Mouse (Mus musculus): ENCODE data around the gene Fbxo11. TPM values are rescaled to one million over a fixed set of nuclear protein-coding genes. Genes with fewer than 3 reads are reported as not detected.
A peak's percentile ranks its signal among the peaks of the same experiment; 100 is the strongest.
"Not testable (repeated sequence)": the region's sequence is repeated elsewhere in the genome, so short reads cannot be mapped to it uniquely, and the experiment has no call there.

The Fbxo11 gene
- total RNA-seq, 1 experiment from 2014 or later: 65.5 TPM

DNA sequence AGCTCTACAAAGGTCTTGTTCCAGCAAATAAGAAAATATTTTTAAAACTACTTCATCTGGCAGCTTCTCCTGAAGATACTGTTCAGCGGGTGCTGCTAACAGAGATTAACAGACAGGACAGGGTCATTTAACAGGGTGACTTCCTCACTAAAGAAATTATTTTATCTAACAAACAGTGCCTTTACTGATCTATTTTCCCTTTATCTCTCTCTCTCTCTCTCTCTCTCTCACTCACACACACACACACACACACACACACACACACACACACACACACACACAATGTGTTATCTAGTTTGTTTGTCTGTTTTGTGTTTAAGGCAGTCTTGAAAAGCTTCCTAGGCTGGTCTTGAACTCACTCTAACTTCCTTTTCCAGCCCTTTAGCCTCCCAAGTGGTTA, 50.6 kb downstream of the Fbxo11 start:
- DNase-seq: no peak

- no peak for DNase-seq
Observed at GRCm38 (mm10) chr17:88006956-88007355, 58.1 kb downstream of the Fbxo11 start.

DNA sequence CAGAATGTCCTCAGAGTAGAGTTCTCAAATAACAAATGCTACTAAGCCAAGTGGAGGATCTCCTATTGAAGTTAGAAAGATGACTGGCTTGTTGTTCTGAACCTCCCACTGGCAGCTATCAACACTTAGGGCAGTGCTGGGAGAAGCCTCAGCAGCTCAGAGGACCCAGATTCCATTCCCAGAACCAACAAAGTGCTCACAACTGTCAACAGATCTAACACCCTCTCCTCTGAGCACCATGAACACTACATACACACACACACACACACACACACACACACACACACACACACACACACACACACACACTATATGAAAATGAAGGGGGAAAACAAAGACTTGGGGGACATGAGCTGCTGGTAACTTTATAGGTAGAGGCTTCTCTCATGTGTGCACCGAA, 60.2 kb downstream of the Fbxo11 start:
- DNase-seq: no peak

DNA sequence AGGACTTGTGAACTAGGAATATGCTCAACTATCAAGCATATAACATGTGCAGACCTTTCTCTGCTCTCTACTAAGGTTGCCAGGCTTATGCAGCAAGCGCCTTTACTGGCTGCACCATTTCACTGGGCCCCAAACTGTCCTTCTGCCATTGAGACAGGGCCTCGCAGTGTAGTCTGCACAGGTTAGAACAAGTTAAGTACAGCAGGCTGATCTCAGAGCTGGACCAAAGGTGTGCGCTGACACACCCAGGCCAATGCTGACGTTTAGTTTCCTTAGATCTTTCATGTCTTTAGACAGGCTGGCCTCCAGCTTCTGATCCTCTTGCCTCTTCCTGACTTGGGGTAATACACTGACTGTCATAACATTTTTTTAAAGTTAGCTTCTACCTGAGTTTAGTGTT, 67.3 kb downstream of the Fbxo11 start:
- DNase-seq: no peak

- DNase-seq: no peak
Observed at GRCm38 (mm10) chr17:87993338-87993737, 71.8 kb downstream of the Fbxo11 start.

DNA sequence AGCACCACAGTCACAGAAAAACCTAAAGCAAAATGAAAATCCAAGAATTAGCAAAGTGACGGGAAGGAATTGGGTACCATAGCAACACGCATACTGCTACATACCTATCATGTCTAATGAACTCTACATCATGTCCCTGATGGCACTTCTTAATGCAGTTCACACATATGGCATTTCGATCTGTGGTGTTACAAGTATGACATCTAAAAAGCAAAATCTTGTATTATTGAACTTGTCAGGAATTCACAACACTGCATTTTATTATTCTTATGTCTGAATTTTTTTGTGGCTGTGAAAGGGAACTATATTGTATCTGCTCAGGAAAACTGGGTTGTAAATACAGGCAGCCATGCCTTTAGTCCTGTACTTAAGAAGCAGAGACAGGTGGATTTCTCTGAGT, 72.9 kb downstream of the Fbxo11 start:
- DNase-seq: no peak

GRCm38 (mm10) chr17:87987507-87987906, 77.6 kb downstream of the Fbxo11 start:
- no peak for DNase-seq

- no peak for DNase-seq
Observed at GRCm38 (mm10) chr17:87985916-87986315, 79.2 kb downstream of the Fbxo11 start.

- no peak for DNase-seq
Observed at GRCm38 (mm10) chr17:87984440-87985214, 80.5 kb downstream of the Fbxo11 start.

GRCm38 (mm10) chr17:87983313-87983712, 81.8 kb downstream of the Fbxo11 start:
- DNase-seq: no peak

DNA sequence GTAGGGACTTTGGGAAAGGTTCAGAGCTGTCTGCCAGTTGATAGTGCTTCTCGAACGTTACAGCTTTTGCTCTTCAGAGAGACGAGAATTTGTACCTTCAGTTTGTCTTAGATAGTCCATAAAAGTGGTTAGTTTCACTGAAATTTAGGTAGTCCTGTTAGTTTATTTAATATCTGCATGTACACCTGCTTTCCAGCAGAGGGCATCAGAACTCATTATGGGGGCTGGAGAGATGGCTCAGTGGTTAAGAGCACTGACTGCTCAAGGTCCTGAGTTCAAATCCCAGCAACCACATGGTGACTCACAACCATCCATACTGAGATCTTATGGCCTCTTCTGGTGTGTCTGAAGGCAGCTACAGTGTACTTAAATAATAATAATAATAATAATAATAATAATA, 83.0 kb downstream of the Fbxo11 start:
- DNase-seq: no peak

- not testable (repeated sequence) for DNase-seq
Observed at GRCm38 (mm10) chr17:87979696-87980095, 85.4 kb downstream of the Fbxo11 start.

DNA sequence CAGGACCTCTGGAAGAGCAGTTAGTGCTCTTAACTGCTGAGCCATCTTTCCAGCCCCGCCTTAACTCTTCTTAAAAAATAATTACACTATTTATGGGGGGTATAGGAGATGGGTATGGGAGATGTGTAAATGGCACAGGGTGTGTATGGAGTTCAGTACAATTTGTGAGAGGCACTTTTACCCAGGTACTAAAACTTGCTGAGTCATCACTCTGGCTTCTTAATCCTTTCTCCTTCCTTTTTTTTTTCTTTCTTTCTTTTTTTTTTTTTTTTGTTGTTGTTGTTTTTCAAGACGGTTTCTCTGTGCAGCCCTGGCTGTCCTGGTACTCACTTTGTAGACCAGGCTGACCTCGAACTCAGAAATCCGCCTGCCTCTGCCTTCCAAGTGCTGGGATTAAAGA, 88.2 kb downstream of the Fbxo11 start:
- not testable (repeated sequence) for DNase-seq

GRCm38 (mm10) chr17:87976154-87976806, 88.8 kb downstream of the Fbxo11 start:
- no peak for DNase-seq

GRCm38 (mm10) chr17:87975229-87975853, 89.8 kb downstream of the Fbxo11 start:
- DNase-seq: peak; percentile 63

- DNase-seq: peak; percentile 90
Observed at GRCm38 (mm10) chr17:87974629-87975228, 90.4 kb downstream of the Fbxo11 start, which contains the start of gene Msh6. Gene Msh6, plus strand, starts transcription at chr17:87975062.

- no peak for DNase-seq
Observed at GRCm38 (mm10) chr17:87973261-87974167, 91.6 kb downstream of the Fbxo11 start.

- DNase-seq: no peak
Observed at GRCm38 (mm10) chr17:87972856-87973255, 92.2 kb downstream of the Fbxo11 start.

GRCm38 (mm10) chr17:87971696-87972591, 93.1 kb downstream of the Fbxo11 start:
- DNase-seq: not testable (repeated sequence)

DNA sequence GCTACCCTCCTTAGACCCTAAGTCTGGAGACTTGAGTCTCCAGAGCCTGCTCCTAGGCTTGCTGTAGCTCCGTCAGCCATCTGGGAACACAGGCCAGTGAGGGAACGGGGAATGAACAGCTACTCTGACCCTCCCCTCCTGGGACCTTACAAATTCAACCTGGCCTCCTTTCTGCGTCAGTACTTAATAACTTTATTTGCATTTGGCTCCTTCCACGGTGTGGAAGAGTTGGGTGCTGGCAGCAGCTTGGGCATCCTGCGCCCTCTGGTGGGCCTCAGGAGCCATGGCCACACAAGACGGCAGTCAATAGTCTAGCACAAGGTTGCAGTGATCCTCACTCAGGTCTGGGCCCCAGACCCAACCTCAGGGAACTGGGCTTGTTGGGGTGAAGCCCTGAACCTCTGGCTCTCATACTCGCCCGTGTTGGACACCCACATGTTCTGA, 96.6 kb downstream of the Fbxo11 start:
- DNase-seq: not testable (repeated sequence)

All from adrenal gland, postnatal 25 days (tissue).